Mouse (Mus musculus) cerebellum, adult 11 months (tissue): ENCODE measurements around the gene Cep128.

Experiments used
- DNase-seq: peaks from one replicate; pipeline ENCODE4 v3.0.0; 2022

Cep128 gene

GRCm38 (mm10) chr12:91305769-91306168, 78.4 kb downstream of the Cep128 start:
- no peak for DNase-seq

- no peak for DNase-seq
These were observed 79.2 kb downstream of the Cep128 start for GRCm38 (mm10) chr12:91305038-91305437.

- no peak for DNase-seq
These were observed 85.5 kb downstream of the Cep128 start for GRCm38 (mm10) chr12:91298700-91299099.

GRCm38 (mm10) chr12:91295870-91296269, 88.3 kb downstream of the Cep128 start:
- DNase-seq = no peak

GRCm38 (mm10) chr12:91295436-91295835, 88.8 kb downstream of the Cep128 start:
- no peak for DNase-seq

- no peak for DNase-seq
These were observed 110.3 kb downstream of the Cep128 start for GRCm38 (mm10) chr12:91273936-91274335.

GRCm38 (mm10) chr12:91269634-91270033, 114.6 kb downstream of the Cep128 start:
- no peak for DNase-seq

GRCm38 (mm10) chr12:91268974-91269373, 115.2 kb downstream of the Cep128 start:
- DNase-seq = no peak

- DNase-seq = no peak
These were observed 118.2 kb downstream of the Cep128 start for GRCm38 (mm10) chr12:91266014-91266413.

GRCm38 (mm10) chr12:91265462-91265861, 118.7 kb downstream of the Cep128 start:
- DNase-seq = no peak

- no peak for DNase-seq
These were observed 119.3 kb downstream of the Cep128 start for GRCm38 (mm10) chr12:91264828-91265355.

GRCm38 (mm10) chr12:91263705-91264104, 120.5 kb downstream of the Cep128 start:
- DNase-seq = no peak

- DNase-seq = no peak
These were observed 121.4 kb downstream of the Cep128 start for GRCm38 (mm10) chr12:91262801-91263200.

- no peak for DNase-seq
These were observed 127.9 kb downstream of the Cep128 start for GRCm38 (mm10) chr12:91256334-91256733.

- DNase-seq = no peak
These were observed 129.4 kb downstream of the Cep128 start for GRCm38 (mm10) chr12:91254831-91255230.

- no peak for DNase-seq
These were observed 163.6 kb downstream of the Cep128 start for GRCm38 (mm10) chr12:91220609-91221008.

- DNase-seq = no peak
These were observed 178.7 kb downstream of the Cep128 start for GRCm38 (mm10) chr12:91205550-91205949.

GRCm38 (mm10) chr12:91204330-91204729, 179.9 kb downstream of the Cep128 start:
- no peak for DNase-seq

GRCm38 (mm10) chr12:91202496-91202895, 181.7 kb downstream of the Cep128 start:
- DNase-seq = no peak

GRCm38 (mm10) chr12:91189111-91189510, 195.1 kb downstream of the Cep128 start:
- no peak for DNase-seq

GRCm38 (mm10) chr12:91185564-91185963, 198.6 kb downstream of the Cep128 start:
- DNase-seq = no peak

GRCm38 (mm10) chr12:91184616-91185015, 199.6 kb downstream of the Cep128 start:
- no peak for DNase-seq

GRCm38 (mm10) chr12:91183928-91184327, 200.3 kb downstream of the Cep128 start:
- DNase-seq = no peak

- no peak for DNase-seq
These were observed 200.8 kb downstream of the Cep128 start for GRCm38 (mm10) chr12:91183304-91183855.
